Mouse (Mus musculus) left cerebral cortex, postnatal 4 days (tissue): Measurements from ENCODE around the gene Nt5dc2. TPM values are rescaled to one million over a fixed set of nuclear protein-coding genes. Genes with fewer than 3 reads are reported as not detected.

Experiments used
- DNase-seq: peaks from one replicate; pipeline ENCODE4 v3.0.0-alpha.2; 2022
- intact Hi-C: fragments of 180-260 bp; cut with DNase I; formaldehyde crosslinking; loops from one replicate; pipeline ENCODE4 v1.15.1; 2025
- total RNA-seq, 2 experiments: library from RNA; stranded (reverse); gene quantifications; 2 replicates each; pipeline ENCODE4 v1.2.3; 2021

Gene Nt5dc2
- total RNA-seq, 2 experiments from 2014 or later, result 16.9 to 19.4 TPM

DNA sequence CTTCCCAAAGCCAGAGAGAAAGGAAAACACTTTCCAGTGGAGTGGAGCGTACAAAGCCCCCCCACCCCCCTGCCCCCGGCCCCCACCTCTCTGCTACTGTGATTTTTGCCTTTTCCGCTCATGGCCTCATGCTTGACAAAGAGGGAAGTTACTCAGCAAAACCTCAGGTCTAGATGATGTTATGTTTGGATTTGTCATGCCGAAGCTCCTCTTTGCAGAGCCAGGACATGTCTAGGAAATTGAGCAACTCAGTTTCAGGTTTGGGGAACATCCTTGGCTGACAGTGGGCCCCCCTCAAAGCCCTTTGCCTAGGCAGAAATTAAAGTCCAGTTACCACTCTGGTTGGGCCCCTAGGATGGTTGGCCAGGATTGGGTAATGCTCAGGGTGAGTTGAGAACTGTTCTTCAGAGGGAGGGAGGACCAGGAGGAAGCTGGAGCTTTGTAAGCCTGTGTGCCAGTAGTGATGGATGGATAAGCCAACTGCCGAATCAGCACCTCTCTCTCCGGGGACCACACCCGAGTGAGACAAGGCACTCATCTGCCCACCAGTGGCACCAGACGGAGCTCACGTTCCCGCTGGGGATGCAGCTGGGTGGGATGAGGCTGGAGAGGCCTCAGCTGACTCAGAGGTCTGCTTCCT is 35.3 kb downstream of the Nt5dc2 start:
- DNase-seq, result no peak
- intact Hi-C loops, result no loop called here

DNA sequence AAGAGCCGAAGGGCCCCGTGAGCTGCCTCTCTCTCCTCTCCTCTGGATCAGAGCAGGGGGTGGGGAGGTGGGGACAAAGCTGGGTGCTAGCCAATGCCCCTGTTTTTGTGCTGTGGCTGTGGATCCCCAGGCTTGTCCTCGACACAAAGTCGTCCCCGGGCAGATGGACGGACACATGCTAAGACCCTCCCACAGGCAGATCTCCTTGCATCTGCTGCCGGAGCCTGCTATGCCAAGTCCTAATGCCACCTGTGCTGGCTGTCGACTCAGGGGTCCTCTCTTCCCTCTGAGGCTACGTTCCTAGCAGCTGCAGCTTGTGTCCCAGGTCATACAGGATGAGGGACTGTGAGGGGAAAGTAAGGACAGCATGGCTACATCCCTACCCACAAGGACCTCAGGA is 36.0 kb downstream of the Nt5dc2 start:
- intact Hi-C loops, result no loop called here
- peak; percentile 70 for DNase-seq

DNA sequence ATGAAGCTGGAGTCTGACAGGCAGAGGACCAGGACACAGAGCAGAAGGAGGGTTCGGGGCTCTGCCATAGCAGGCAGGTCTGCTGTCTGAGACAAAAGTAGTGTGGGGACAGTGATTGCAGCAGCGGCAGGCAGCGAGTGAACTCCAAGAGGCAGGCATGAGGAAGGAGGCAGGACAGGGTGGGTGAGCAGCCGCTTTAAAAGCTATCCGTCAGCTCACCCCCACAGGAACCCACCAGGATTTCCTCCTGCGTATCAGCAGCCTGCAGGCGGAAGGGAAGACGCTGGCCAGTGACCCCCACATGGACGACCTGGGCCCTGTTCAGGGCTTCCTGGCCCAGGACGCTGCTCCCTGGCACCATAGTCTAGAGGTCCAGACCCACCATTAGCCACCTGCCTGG is 37.6 kb downstream of the Nt5dc2 start, which contains the start of gene Stab1:
TSS of gene Stab1 (minus strand) at position 217 of the 400 bp plus-strand sequence.
- no peak for DNase-seq
- intact Hi-C loops, result no loop called here

DNA sequence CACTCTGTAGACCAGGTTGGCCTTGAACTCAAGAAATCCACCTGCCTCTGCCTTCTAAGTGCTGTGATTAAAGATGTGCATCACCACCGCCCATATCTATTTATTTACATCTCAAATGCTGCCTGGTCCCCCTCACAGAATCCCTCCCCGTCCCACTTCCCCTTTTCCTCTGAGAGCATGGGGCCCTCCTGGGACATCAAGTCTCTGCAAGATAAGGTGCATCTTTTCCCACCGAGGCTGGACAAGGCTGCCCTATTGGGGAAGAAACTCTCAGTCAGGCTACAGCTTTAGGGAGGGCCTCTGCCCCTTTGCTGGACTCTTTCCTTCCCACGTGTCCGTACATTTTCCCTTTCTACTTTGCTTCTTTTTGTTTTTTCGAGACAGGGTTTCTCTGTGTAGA is 38.7 kb downstream of the Nt5dc2 start:
- no peak for DNase-seq
- intact Hi-C loops, result no loop called here

DNA sequence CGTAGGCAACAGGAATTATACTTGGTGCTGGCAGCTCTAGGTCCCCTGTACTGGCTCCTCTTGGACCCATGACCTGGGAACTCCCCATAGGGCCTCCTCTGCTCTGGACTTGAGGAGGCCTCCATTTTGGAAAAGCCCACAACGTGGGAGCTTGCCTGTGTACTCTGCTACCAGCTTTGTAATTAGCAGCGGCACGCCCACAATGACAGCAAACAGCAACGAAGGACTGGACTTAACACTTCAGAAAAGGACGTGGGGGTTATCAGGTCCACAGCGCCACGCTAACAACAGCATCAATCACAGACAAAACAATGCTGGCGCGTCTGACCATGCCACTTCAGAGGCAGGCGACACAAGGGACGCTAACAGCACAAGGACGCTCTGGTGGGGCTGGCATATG is 40.1 kb downstream of the Nt5dc2 start:
- intact Hi-C loops, result no loop called here
- no peak for DNase-seq

- intact Hi-C loops, result no loop called here
- peak; percentile 72 for DNase-seq
Measured at GRCm38 (mm10) chr14:31171386-31171785, 40.5 kb downstream of the Nt5dc2 start.

DNA sequence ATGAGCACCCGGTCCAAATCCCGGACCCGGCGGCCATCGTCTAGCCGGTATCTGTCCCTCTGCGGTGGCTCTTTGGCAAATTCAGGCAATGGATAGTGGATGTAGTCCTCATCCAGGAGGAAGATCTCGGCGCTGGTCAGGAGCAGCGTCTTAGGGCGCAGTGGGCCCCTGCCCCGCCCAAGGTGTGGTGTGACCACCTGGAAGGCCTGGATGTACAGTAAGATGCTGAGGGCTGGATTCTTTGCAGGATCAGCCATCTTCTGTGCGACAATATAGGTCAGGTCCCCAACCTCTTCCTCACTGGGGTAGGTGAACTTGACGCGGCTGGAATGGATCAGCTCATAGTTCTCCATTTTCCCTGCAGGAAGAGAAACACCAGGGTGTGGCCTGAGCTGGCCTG is 41.0 kb downstream of the Nt5dc2 start:
- intact Hi-C loops, result no loop called here
- no peak for DNase-seq

DNA sequence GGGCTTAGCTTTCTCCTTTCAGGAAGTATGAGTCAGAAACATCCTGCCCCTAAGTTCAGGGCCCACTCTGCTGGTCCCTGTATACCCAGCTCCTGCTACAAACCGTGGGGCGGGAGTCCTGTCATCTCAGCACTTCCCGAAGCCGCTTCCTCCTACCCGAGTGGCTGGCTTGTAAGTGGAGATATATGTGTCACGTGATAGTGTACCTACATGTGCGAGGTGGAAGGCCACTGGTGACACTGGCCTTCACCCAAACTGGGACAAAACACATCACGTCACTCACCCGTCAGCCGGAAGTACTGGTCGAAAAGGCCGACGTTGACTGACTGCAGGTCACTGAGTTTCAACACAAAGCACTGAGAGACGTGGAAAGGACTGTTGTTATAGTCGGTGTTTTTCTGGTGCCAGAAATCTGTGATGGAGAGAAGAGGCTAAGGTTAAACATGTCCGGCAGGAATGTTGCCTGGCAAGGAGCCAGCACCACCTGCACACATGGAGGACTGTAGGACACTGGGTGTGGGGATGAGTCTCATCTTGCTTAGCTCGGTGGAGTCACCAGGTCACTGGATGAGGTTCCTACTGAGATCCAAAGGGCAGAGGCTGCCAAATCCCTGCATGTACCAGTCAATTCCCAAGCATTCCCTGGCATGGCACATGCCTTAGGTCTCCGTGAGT is 42.1 kb downstream of the Nt5dc2 start:
- DNase-seq, result no peak

DNA sequence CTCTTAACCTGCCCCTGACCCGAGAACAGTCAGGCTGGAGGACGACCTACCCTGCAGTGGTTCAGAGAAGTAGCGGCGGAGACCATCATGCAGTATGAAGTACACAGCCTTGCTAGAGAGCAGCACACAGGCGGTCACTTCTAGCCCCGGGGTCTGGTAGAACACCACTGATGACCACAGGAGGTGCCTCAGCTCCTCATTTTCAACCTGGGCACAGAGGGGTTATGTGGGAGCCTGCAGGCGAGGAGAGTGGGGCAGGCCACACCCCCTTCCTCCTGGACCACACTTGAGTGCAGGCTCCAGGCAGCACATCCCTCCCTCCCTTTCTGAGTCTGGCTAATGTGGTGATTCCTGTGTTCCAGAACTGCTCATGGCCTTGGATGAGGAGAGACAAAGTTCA is 42.7 kb downstream of the Nt5dc2 start:
- no peak for DNase-seq
- intact Hi-C loops, result no loop called here

More for the DNA sequence above, 42.1 kb downstream of the Nt5dc2 start:
- intact Hi-C loops, result no loop called here

DNA sequence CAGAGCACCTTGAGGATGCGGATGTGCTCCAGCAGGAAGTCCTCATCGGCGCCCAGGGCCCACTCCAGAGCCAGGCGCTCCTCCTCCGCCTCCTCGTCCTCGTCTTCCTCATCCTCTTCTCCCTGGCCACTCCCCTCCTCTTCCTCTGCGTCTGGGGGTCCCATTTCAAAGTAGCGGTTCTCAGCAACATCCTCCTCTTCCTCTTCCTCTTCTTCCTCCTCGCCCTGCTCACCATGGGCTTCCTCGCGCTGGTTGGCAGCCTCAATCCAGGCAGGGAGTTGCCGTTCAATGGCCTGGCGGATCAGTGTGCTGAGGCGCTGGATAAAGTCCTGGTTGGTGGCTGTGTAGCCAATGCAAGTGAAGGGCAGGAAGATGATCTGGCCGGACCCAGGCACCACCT is 46.4 kb downstream of the Nt5dc2 start:
- intact Hi-C loops, result no loop called here
- no peak for DNase-seq

GRCm38 (mm10) chr14:31177715-31178114 is 46.9 kb downstream of the Nt5dc2 start:
- DNase-seq, result no peak
- intact Hi-C loops, result no loop called here

GRCm38 (mm10) chr14:31179677-31180365 is 49.0 kb downstream of the Nt5dc2 start:
- peak; percentile 72 for DNase-seq
- intact Hi-C loops, result no loop called here

DNA sequence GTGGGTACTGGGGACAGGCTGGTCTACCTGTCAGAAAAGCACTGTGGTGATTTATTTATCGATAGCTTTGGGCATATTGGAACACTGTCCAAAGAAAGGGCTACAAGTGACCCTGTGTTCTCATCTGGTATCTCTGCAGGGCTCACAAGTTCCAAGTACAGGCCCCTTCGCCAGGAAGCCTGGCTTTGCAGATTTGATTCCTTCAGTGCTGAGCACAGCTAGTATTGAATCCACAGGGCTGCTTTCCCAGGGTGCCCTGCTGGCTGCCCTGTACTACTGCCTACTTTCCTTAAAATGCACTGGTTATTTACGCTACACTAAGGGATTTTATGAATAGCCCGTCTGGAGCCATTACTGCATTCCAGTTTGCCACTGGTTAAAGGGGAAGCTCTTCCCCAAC is 50.7 kb downstream of the Nt5dc2 start:
- DNase-seq, result no peak
- intact Hi-C loops, result no loop called here

DNA sequence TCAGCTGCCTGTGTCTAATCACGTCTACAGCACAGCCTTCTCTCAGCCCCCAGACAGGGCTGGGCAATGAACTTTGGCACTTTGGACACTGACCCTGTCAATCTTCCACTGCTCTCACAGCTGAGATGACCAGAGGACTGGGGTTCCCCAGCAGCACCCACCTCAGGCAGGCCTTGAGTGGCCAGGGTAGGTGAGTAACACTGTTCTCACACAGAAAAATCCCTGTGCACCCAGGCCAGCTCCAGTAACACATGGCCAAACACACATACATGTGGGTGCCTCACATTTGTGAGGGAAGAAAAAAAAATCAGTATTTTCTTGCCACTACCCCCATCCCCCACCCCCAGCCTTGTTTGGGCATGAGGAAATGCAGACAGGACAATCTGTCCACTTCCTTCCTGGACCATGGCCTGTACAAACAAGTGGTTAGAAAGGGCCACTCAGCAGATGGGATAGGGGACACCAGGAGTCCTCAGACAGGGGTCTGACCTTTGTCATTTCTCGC is 52.0 kb downstream of the Nt5dc2 start:
- no peak for DNase-seq
- intact Hi-C loops, result no loop called here

- no peak for DNase-seq
- intact Hi-C loops, result no loop called here
Measured at GRCm38 (mm10) chr14:31183541-31183940, 52.7 kb downstream of the Nt5dc2 start.

- no peak for DNase-seq
- intact Hi-C loops, result no loop called here
Measured at GRCm38 (mm10) chr14:31184195-31184594, 53.3 kb downstream of the Nt5dc2 start.

DNA sequence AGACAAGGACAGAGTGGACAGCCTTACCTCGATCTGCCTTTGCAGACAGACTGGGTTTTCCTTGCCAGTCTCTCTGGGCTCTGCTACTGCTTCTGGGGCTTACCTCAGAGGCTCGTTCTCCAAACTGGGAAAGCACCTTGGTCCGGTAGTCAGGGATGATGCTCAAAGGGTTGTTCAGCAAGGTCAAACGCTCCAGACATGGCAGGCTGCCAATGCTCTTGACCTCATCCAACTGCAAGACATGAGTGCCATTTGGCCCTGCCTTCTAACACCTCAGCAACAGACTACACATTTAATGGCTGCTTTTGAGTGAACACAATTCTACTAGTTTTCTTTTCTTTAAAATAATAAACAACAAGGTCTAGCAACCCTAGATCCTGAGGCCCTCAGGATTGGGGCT is 55.8 kb downstream of the Nt5dc2 start:
- DNase-seq, result no peak
- intact Hi-C loops, result no loop called here

Other genes with a start within 250 kb of the Nt5dc2 start
- gene Itih4, start 244.6 kb upstream of the Nt5dc2 start, total RNA-seq, result not detected
- gene Itih3, start 207.3 kb upstream of the Nt5dc2 start, total RNA-seq, result 1 to 10 TPM; 2.4 to 3.7 TPM
- not detected for gene Itih1, start 187.8 kb upstream of the Nt5dc2 start, total RNA-seq
- 10 to 100 TPM; 15.7 to 16.5 TPM for gene Nek4, start 179.7 kb upstream of the Nt5dc2 start, total RNA-seq
- 10 to 100 TPM; 43.8 to 46.2 TPM for gene Glt8d1, start 129.7 kb upstream of the Nt5dc2 start, total RNA-seq
- 100 to 1,000 TPM; 158 to 166 TPM for gene Spcs1, start 129.4 kb upstream of the Nt5dc2 start, total RNA-seq
- gene Pbrm1, start 111.9 kb upstream of the Nt5dc2 start, total RNA-seq, result 100 to 1,000 TPM; 107 to 110 TPM
- 10 to 100 TPM; 68.3 to 79.3 TPM for gene Gnl3, start 111.9 kb upstream of the Nt5dc2 start, total RNA-seq
- gene Smim4, start 2.1 kb upstream of the Nt5dc2 start, total RNA-seq, result 10 to 100 TPM; 24.8 to 25.7 TPM
- 10 to 100 TPM; 23.9 to 30.5 TPM for gene Stab1, start 37.6 kb downstream of the Nt5dc2 start, total RNA-seq
- 1 to 10 TPM; 1.4 to 1.7 TPM for gene Tnnc1, start 77.3 kb downstream of the Nt5dc2 start, total RNA-seq
- gene Nisch, start 85.9 kb downstream of the Nt5dc2 start, total RNA-seq, result 100 to 1,000 TPM; 446 to 469 TPM
- gene Sema3g, start 86.8 kb downstream of the Nt5dc2 start, total RNA-seq, result 1 to 10 TPM; 2.5 to 2.6 TPM
- gene Phf7, start 120.3 kb downstream of the Nt5dc2 start, total RNA-seq, result 1 to 10 TPM; 5.3 to 5.8 TPM
- 100 to 1,000 TPM; 112 to 123 TPM for gene Bap1, start 120.4 kb downstream of the Nt5dc2 start, total RNA-seq
- 1 to 10 TPM; 1.8 to 2.4 TPM for gene Dnah1, start 192.8 kb downstream of the Nt5dc2 start, total RNA-seq
- 10 to 100 TPM; 60.9 to 61.4 TPM for gene Capn7, start 205.6 kb downstream of the Nt5dc2 start, total RNA-seq